Mouse (Mus musculus) mouse trophoblast stem cell (cell line): ENCODE data around the gene Cyp2j7.
"Not testable (repeated sequence)": the region's sequence is repeated elsewhere in the genome, so short reads cannot be mapped to it uniquely, and the experiment has no call there.

Experiments
- in situ Hi-C, 2 experiments: fragments of 300-500 bp; cut with MseI, MboI; formaldehyde crosslinking; loops; 2 replicates in 1 of 2; 3 replicates in 1 of 2; pipeline ENCODE4 v1.15.1; 2025

The Cyp2j7 gene

DNA sequence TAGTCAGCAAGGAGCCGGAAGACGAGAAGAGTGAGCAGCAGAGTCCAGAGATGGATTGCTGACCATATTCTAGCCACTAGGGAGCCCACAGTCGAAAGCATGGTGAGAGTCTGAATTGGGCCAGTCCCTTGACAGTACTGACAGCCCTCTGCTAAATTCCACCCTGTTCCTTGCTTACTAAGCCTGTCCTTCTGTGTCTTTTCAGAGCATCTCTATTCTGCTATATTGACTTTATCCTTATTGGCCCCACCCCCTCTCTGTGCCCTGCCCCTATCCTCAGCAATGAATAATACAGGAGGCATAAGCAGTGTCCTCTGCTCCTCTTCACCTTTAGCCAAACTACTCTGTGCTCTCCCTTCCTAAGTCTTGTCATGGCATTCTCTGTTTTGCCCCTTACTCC, at the start of gene Cyp2j7:
Cyp2j7 (minus strand) TSS at position 101 of the 400 bp plus-strand sequence.
- in situ Hi-C loops = no loop called here

DNA sequence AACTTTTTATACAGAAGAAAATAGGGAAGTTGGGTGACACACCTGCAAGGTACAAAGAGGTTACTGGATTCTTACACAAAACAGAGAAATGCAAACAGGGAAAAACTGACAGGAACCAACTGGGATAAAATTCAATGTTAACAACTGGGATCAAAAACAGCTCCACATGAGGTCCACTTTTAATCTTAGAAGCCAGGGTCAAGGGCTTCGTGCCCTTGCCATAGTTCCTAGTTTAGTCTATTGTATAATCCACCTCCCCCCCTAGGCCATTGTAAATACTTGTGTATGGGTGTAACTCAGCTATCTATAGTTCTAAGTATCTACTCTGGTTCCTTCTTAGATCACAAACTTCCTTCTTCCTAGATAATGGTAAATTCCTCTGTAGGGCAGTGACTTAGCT, 40.4 kb upstream of the Cyp2j7 start:
- in situ Hi-C loops = loop anchor here in 1 of 2 experiments (10.0 kb wide), 1 partner anchor 408 kb away; no protein-coding TSS in a partner anchor

DNA sequence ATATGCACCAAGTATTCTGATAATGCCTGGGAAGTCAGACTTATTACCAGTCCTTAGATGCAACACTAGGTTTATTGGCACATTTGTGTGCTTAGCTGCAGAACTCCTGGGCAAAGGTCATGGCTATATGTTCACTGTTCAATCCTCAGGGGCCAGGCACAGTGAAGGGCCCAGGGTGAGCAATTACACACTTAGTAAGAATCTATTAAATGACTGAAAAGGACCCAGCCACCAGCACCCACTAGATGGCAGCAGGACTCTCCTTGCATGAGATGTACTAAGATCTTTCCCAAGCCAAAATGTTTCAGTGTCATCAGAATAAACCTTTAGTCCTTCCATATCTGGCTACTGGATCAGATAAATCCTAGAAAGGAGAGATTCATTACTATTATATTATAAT, 37.4 kb upstream of the Cyp2j7 start:
- in situ Hi-C loops = loop anchor here (5.0 to 10.0 kb wide), 2 partner anchors 408 to 411 kb away; no protein-coding TSS in a partner anchor

DNA sequence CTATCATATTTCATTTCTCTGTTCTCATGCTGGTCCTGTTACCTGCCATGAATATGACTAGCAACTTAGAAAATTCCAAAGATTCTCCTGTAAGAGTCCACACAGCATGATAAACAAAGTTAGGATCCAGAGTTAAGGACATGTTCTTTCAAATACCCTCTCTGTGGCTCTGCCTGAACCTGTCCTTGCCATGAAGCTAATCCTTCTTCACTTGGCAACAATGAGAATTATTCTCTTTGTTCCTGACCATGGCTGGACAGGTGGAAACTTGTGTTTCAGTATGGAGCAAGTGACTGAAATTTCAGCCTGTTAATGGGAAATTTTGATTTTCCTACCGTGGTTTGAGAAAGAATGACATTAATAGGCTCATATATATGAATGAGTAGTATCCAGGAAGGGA, 39.8 kb downstream of the Cyp2j7 start:
- in situ Hi-C loops = no loop called here

DNA sequence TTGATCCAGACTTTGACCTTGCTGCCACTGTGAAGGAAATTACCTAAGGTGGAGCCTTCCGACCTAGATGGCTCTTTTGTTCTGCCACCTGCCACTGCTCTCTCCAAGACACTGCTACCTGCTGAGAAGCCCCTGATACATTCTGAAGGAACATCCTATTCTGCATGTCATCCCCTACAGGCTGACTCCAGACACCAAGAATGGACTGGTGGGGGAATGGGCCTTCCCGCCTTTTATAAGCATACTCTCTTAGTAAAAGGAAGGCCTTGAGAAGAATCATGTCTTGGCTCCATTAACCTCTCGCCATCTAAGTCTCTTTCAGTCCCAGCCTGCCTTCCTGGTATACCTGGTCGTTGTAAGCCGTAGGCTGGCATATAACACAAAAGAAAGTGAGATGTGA, 47.1 kb downstream of the Cyp2j7 start:
- in situ Hi-C loops = not testable (repeated sequence)

DNA sequence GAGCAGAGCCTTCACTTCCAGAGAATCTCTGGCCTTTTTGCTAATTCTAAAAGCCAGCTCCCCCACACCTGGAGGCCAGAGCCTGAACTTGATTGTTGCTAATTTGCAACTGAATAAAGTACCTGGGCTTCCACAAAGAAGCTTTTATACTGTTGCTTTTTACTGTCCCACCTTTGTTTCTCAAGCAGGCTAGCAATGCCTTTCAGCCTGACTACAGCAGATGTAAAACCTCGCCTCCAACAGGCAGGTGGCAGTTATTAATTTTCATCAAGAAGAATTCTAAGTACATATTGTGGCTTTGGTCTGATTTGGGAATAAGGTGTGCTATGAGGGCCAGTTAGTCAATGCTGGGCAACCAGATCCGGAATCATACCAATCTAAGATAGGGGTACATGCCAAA, 47.8 kb downstream of the Cyp2j7 start:
- in situ Hi-C loops = not testable (repeated sequence)

DNA sequence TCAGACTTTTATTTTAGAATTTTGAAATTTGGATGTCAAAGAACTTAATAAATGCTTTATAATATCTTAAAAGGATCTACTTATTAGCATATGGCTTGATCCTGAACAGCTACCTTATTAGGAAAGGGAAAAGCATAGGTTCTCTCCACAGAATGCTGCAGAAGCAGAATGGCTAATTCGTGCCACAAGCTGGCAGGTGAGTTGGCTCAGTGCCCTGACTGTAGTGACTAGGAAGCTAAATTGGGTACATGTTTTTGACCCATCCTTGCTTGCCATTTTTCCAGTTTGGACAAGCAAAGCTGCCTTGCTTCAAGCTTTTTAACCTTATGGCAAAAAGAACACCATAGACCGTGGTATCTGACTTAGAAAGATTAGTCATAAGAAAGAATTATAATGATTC, 48.3 kb downstream of the Cyp2j7 start:
- in situ Hi-C loops = not testable (repeated sequence)

DNA sequence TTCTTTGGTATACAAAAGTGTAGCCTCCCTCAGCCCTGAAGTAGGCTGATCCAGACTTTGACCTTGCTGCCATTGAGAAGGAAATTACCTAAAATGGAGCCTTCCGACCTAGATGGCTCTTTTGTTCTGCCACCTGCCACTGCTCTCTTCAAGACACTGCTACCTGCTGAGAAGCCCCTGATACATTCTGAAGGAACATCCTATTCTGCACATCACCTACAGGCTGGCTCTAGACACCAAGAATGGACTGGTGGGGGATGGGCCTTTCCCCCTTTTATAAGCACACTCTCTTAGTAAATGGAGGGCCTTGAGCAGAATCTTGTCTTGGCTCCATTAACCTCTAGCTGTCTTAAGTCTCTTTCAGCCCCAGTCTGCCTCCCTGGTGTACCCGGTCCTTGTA, 51.7 kb downstream of the Cyp2j7 start:
- in situ Hi-C loops = not testable (repeated sequence)

DNA sequence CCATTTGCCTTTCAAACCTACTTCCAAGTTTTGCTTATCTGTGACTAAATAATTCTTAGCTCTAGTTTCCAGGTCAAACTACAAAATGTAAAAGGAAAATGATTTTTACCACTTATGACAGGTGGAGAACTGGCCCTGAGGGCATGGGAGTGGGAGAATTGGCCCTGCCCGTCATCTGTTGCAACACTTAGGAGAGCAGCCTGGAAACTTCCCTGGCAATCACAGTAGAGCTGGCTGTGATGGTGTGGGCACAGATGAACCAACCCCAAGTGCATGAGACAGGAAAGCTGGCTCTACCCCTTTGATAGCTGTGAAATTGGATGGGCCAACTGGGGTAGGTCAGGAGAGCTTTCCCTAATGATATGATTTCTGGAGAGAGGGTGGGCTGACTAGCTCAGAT, 73.6 kb downstream of the Cyp2j7 start:
- in situ Hi-C loops = no loop called here

DNA sequence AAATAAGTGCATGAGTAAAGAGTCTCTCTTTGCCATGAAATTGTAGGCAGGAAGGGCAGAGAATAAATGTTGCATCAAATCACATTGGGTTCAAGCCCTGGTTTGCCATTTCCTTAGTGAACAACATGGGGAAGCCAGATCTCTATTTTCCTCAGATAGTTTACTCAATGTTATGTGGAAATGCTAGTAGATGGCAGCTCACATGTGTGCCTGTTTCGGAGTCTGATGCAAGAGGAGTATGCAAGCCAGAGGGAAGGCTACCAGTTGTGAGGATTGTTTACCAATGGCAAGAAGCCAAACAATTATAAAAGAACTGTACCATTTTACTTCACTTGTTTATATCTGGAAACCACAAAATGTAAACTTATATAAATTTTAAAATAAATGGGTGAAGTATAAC, 74.9 kb downstream of the Cyp2j7 start:
- in situ Hi-C loops = no loop called here
